Comparison of ENCODE assay signal across 7 mouse cellular contexts in genomic region chr2:170507734-170508133, GRCm38 (mm10). TPM values are rescaled to one million over a fixed set of nuclear protein-coding genes. Genes with fewer than 3 reads are reported as not detected.
DNase-seq lines count a peak whose midpoint lies in the region; TF ChIP-seq lines count a peak whose summit lies in the region.

No protein-coding gene starts in this region.

- no peak for TF ChIP-seq POLR2A in spleen, adult 2 months (IDR thresholded peaks at IDR 0.05; ENCODE audit: low read depth, low read length)

- intact Hi-C loops in heart, postnatal 36 days (cut with DNase I) = loop anchor here (1.0 to 2.0 kb wide), 4 partner anchors 19 to 153 kb away; no protein-coding TSS in a partner anchor

- H3K27ac ChIP-seq in ES-E14 (ENCODE audit: insufficient read depth, low read depth, low read length, poor library complexity, severe bottlenecking) = no peak overlapping the region
- H3K27ac ChIP-seq in spleen, adult 2 months (ENCODE audit: insufficient read depth, low read length) = no peak overlapping the region

- no peaks in the 10 kb centered on the region for H3K27me3 ChIP-seq in spleen, adult 2 months (ENCODE audit: control insufficient read depth, insufficient read depth, low read length)

- in situ Hi-C loops in ES-E14 (cut with MboI; ENCODE audit: low sequenced_read_pairs in 2 of 2, unreplicated experiment in 2 of 2) = loop anchor here (5.0 to 25.0 kb wide), 2 partner anchors 55 to 355 kb away; no protein-coding TSS in a partner anchor

- 4% methylated on average over 10 of the region's 10 CpGs for WGBS in spleen, adult 2 months

- no peak overlapping the region for H3K4me3 ChIP-seq in ES-E14 (ENCODE audit: insufficient read depth in 1 of 2, low read depth in 1 of 2, low read length in 2 of 2, poor library complexity in 1 of 2, severe bottlenecking in 1 of 2)
- H3K4me3 ChIP-seq in spleen, adult 2 months (ENCODE audit: extremely low read depth, insufficient read depth, insufficient read length) = no peak overlapping the region

- H3K4me1 ChIP-seq in ES-E14 (ENCODE audit: control insufficient read depth in 2 of 2, insufficient read depth in 2 of 2, low read length in 2 of 2, poor library complexity in 1 of 2) = peaks cover 2 to 6% of the 10 kb centered on the region in 2 experiments; a peak in 1 of 4 replicates
- peaks cover 7% of the 10 kb centered on the region; the same call in 1 of the 2 replicates for H3K4me1 ChIP-seq in spleen, adult 2 months (ENCODE audit: control insufficient read depth, insufficient read depth, insufficient read length)

- H3K36me3 ChIP-seq in ES-E14 (ENCODE audit: control insufficient read depth, insufficient read depth, low read length, poor library complexity, severe bottlenecking) = no peaks in the 10 kb centered on the region
- H3K36me3 ChIP-seq in spleen, adult 2 months (ENCODE audit: control insufficient read depth, insufficient read depth, low read length) = no peaks in the 10 kb centered on the region

- no peak overlapping the region for H3K9ac ChIP-seq in ES-E14 (ENCODE audit: insufficient read depth, low read depth, low read length, poor library complexity, severe bottlenecking)

- no peaks in the 10 kb centered on the region for H3K9me3 ChIP-seq in ES-E14 (ENCODE audit: control insufficient read depth, insufficient read depth, low read depth, low read length)

- DNase-seq in ES-E14 (ENCODE audit: low read depth, low spot score) = peak; percentile 82
- DNase-seq in adrenal gland, postnatal 14 days = peak; percentile 84
- DNase-seq in embryo, embryonic 9.5 days (ENCODE audit: extremely low spot score) = peak; percentile 82
- DNase-seq in heart, postnatal 36 days = peak; percentile 82 to 86
- peak; percentile 80 to 81 for DNase-seq in layer of hippocampus, postnatal 36 days
- DNase-seq in mesoderm, embryonic 11.5 days (ENCODE audit: low read depth, low spot score) = peak; percentile 87
- peak; percentile 59 to 65 for DNase-seq in spleen, adult 2 months (ENCODE audit: low read depth in 1 of 2, low spot score in 2 of 2)

- peak; percentile 53; the same call in 1 of the 2 replicates for TF ChIP-seq CTCF in spleen, adult 2 months (IDR thresholded peaks at IDR 0.05; ENCODE audit: extremely low read depth, insufficient read depth, insufficient read length, insufficient replicate concordance)

TF ChIP-seq in ES-E14, 5 proteins besides CTCF, POLR2A, EP300 and RAD21:
- TF ChIP-seq ZC3H11A (IDR thresholded peaks at IDR 0.05; ENCODE audit: borderline replicate concordance, low read depth, low read length) = peak; percentile 89
- TF ChIP-seq ZNF384 (IDR thresholded peaks at IDR 0.05; ENCODE audit: low read depth, low read length) = no peak
- no peak for TF ChIP-seq MAFK (IDR thresholded peaks at IDR 0.05; ENCODE audit: insufficient read depth, low read depth, low read length)
- TF ChIP-seq HCFC1 (IDR thresholded peaks at IDR 0.05; ENCODE audit: borderline replicate concordance, insufficient read depth, low read length) = no peak

RNA-seq across cellular contexts. Expression of gene Cyp24a1, which starts 10.8 kb away (rescaled TPM):
- not detected in 2 replicates for total RNA-seq in ES-E14 (2012; rRNA removed)
- total RNA-seq in adrenal gland, postnatal 14 days (2021) = not detected in 2 replicates
- total RNA-seq in heart, postnatal 36 days (2021) = not detected
- not detected for total RNA-seq in layer of hippocampus, postnatal 36 days (2021)
- polyA plus RNA-seq in spleen, adult 2 months (2012; rRNA removed) = not detected in 2 replicates

RNA-seq across cellular contexts. Expression of gene Pfdn4, which starts 11.5 kb away (rescaled TPM):
- 52.6 and 72.6 TPM in 2 replicates for total RNA-seq in ES-E14 (2012; rRNA removed)
- 19.4 and 24.1 TPM in 2 replicates for total RNA-seq in adrenal gland, postnatal 14 days (2021)
- total RNA-seq in heart, postnatal 36 days (2021) = 10 to 100 TPM; 11.1 to 12.4 TPM
- total RNA-seq in layer of hippocampus, postnatal 36 days (2021) = 10 to 100 TPM; 31.0 to 31.7 TPM
- 3.0 and 4.0 TPM in 2 replicates for polyA plus RNA-seq in spleen, adult 2 months (2012; rRNA removed)
